12 mouse cellular contexts compared by ENCODE assay signal in genomic region chr11:6899271-6900005, GRCm38 (mm10).
DNase-seq lines count a peak whose midpoint lies in the region; ATAC-seq and TF ChIP-seq lines count a peak whose summit lies in the region.
"Had no signal": no experiment of that assay in that cellular context is flagged by ENCODE, and none has a peak within 500 bp of the region (broad histone marks: within the 10 kb centered on the region; RNA-seq: fewer than 3 reads in every experiment).

No protein-coding gene starts in this region.

- H3K4me3 ChIP-seq in midbrain, embryonic 11.5 days (ENCODE audit: low read depth, low read length): no peak overlapping the region
- H3K4me3 ChIP-seq in midbrain, embryonic 16.5 days (ENCODE audit: low read depth, low read length): no peak overlapping the region
- H3K4me3 ChIP-seq in intestine, postnatal 0 days (ENCODE audit: low read depth, low read length): no peak overlapping the region
- H3K4me3 ChIP-seq: heart, embryonic 15.5 days; limb, embryonic 13.5 days had no signal

- no peak for ATAC-seq in midbrain, embryonic 11.5 days (ENCODE audit: low FRiP score)
- no peak for ATAC-seq in midbrain, embryonic 16.5 days
- ATAC-seq in intestine, postnatal 0 days: no peak

- DNase-seq in midbrain, embryonic 11.5 days (ENCODE audit: low spot score, missing footprints): peak; percentile 82
- DNase-seq in cerebellum, postnatal 10 days: peak; percentile 86 to 90
- DNase-seq in left cerebral cortex, postnatal 4 days: peak; percentile 53
- no peak for DNase-seq in adrenal gland, adult 8-10 months
- DNase-seq in lung, postnatal 14 days: no peak
- DNase-seq: adrenal gland, postnatal 25 days; lung, postnatal 10 days; thymus, postnatal 14 days had no signal

- no peak overlapping the region for H3K27ac ChIP-seq in midbrain, embryonic 11.5 days (ENCODE audit: low read depth, low read length)
- no peak overlapping the region for H3K27ac ChIP-seq in midbrain, embryonic 16.5 days (ENCODE audit: low read length)
- no peak overlapping the region for H3K27ac ChIP-seq in intestine, postnatal 0 days (ENCODE audit: low read depth, low read length)
- H3K27ac ChIP-seq: heart, embryonic 15.5 days; limb, embryonic 13.5 days had no signal

- peaks cover 15% of the 10 kb centered on the region; the same call in 1 of the 2 replicates for H3K4me1 ChIP-seq in midbrain, embryonic 11.5 days (ENCODE audit: control insufficient read depth, insufficient read depth, low read length)
- H3K4me1 ChIP-seq in midbrain, embryonic 16.5 days (ENCODE audit: control insufficient read depth, insufficient read depth, low read length): peaks cover 16% of the 10 kb centered on the region
- H3K4me1 ChIP-seq in intestine, postnatal 0 days (replicated peaks; ENCODE audit: control insufficient read depth, insufficient read depth, low read length): no peaks in the 10 kb centered on the region

- no peak for TF ChIP-seq CTCF in intestine, postnatal 0 days (IDR thresholded peaks at IDR 0.05; ENCODE audit: low read depth)

- H3K9ac ChIP-seq in midbrain, embryonic 11.5 days (ENCODE audit: low read length): no peak overlapping the region
- H3K9ac ChIP-seq in midbrain, embryonic 16.5 days (ENCODE audit: low read depth, low read length): no peak overlapping the region
- no peak overlapping the region for H3K9ac ChIP-seq in intestine, postnatal 0 days (ENCODE audit: low read depth, low read length)
- H3K9ac ChIP-seq: heart, embryonic 15.5 days; limb, embryonic 13.5 days had no signal

- no peaks in the 10 kb centered on the region for H3K9me3 ChIP-seq in midbrain, embryonic 11.5 days (ENCODE audit: control insufficient read depth, low read length)
- H3K9me3 ChIP-seq in midbrain, embryonic 16.5 days (replicated peaks; ENCODE audit: control insufficient read depth, low read length, poor library complexity, severe bottlenecking): no peaks in the 10 kb centered on the region
- H3K9me3 ChIP-seq in intestine, postnatal 0 days (ENCODE audit: control insufficient read depth): no peaks in the 10 kb centered on the region
- H3K9me3 ChIP-seq: heart, embryonic 15.5 days; limb, embryonic 13.5 days had no signal

- intact Hi-C loops in left cerebral cortex, postnatal 4 days (cut with DNase I): no loop called here

- 79% methylated on average over 13 of the region's 13 CpGs for WGBS in midbrain, embryonic 11.5 days
- 82% methylated on average over 13 of the region's 13 CpGs for WGBS in midbrain, embryonic 16.5 days
- WGBS in intestine, postnatal 0 days: 52% methylated on average over 13 of the region's 13 CpGs

- no peak overlapping the region for H3K4me2 ChIP-seq in midbrain, embryonic 11.5 days
- no peak overlapping the region for H3K4me2 ChIP-seq in midbrain, embryonic 16.5 days (ENCODE audit: low read length)
- no peak overlapping the region for H3K4me2 ChIP-seq in intestine, postnatal 0 days (replicated peaks; ENCODE audit: low read depth)
- H3K4me2 ChIP-seq: heart, embryonic 15.5 days; limb, embryonic 13.5 days had no signal

- H3K36me3 ChIP-seq in midbrain, embryonic 11.5 days (ENCODE audit: control insufficient read depth, insufficient read depth, low read length): no peaks in the 10 kb centered on the region
- H3K36me3 ChIP-seq in midbrain, embryonic 16.5 days (ENCODE audit: control insufficient read depth, insufficient read depth, low read length): no peaks in the 10 kb centered on the region
- no peaks in the 10 kb centered on the region for H3K36me3 ChIP-seq in intestine, postnatal 0 days (ENCODE audit: control insufficient read depth, insufficient read depth)
- H3K36me3 ChIP-seq: heart, embryonic 15.5 days; limb, embryonic 13.5 days had no signal

- H3K27me3 ChIP-seq in midbrain, embryonic 11.5 days (ENCODE audit: control insufficient read depth, insufficient read depth, low read length): no peaks in the 10 kb centered on the region
- no peaks in the 10 kb centered on the region for H3K27me3 ChIP-seq in midbrain, embryonic 16.5 days (ENCODE audit: control insufficient read depth, insufficient read depth, low read depth, low read length)
- no peaks in the 10 kb centered on the region for H3K27me3 ChIP-seq in intestine, postnatal 0 days (replicated peaks; ENCODE audit: control insufficient read depth, insufficient read depth, low read length)
- H3K27me3 ChIP-seq: limb, embryonic 13.5 days had no signal

Comparison
In these comparisons a context has a peak if more than half of its experiments do, and no peak if none do; other contexts are left out.
1. DNase-seq: peak in midbrain, embryonic 11.5 days (single experiment), cerebellum, postnatal 10 days (2 of 2) and left cerebral cortex, postnatal 4 days (single experiment); none in adrenal gland, adult 8-10 months (single experiment) and lung, postnatal 14 days (single experiment).